Mouse (Mus musculus) limb, embryonic 12.5 days (tissue): Measurements from ENCODE around the gene Irak3. TPM values are rescaled to one million over a fixed set of nuclear protein-coding genes. Genes with fewer than 3 reads are reported as not detected.
"Not testable (repeated sequence)": the region's sequence is repeated elsewhere in the genome, so short reads cannot be mapped to it uniquely, and the experiment has no call there.

Experiments
- ATAC-seq: fragments of 200-750 bp; cut with Nextera tagmentation; 2 replicates; pipeline ENCODE4 v1.8.0; 2017; ENCODE audit warnings: low read depth, moderate TSS enrichment; ENCODE audit not compliant: insufficient number of reproducible peaks, insufficient read depth, low FRiP score, low TSS enrichment
- H3K27ac ChIP-seq: fragments of 300-500 bp; sonication (generic); 2 replicates; pipeline ENCODE4 v1.5.1; 2016; ENCODE audit warnings: mild to moderate bottlenecking, moderate library complexity
- H3K27me3 ChIP-seq: fragments of 300-500 bp; sonication (generic); 2 replicates; pipeline ENCODE4 v1.6.1; 2016; ENCODE audit warnings: mild to moderate bottlenecking, moderate library complexity
- H3K36me3 ChIP-seq: fragments of 300-500 bp; sonication (generic); 2 replicates; pipeline ENCODE4 v1.6.1; 2016; ENCODE audit warnings: mild to moderate bottlenecking, moderate library complexity
- H3K4me1 ChIP-seq: fragments of 300-500 bp; sonication (generic); replicated peaks from 2 replicates; pipeline ENCODE4 v1.6.1; 2016
- H3K4me2 ChIP-seq: fragments of 300-500 bp; sonication (generic); 2 replicates; pipeline ENCODE4 v1.6.1; 2016; ENCODE audit warnings: mild to moderate bottlenecking, moderate library complexity
- H3K4me3 ChIP-seq: fragments of 300-500 bp; sonication (generic); replicated peaks from 2 replicates; pipeline ENCODE4 v1.5.1; 2016; ENCODE audit warnings: mild to moderate bottlenecking
- H3K9ac ChIP-seq: fragments of 300-500 bp; sonication (generic); replicated peaks from 2 replicates; pipeline ENCODE4 v1.6.1; 2016; ENCODE audit warnings: mild to moderate bottlenecking, moderate library complexity
- H3K9me3 ChIP-seq: fragments of 300-500 bp; sonication (generic); 2 replicates; pipeline ENCODE4 v1.6.1; 2016; ENCODE audit warnings: mild to moderate bottlenecking, moderate library complexity
- WGBS: fragments of 180-500 bp; shearing (Covaris S2); methylation state at CpG from one replicate; pipeline ENCODE4 v1.1.7; 2016; 5-methylcytosine and 5-hydroxymethylcytosine counted together
- polyA plus RNA-seq: library from polyadenylated mRNA; unstranded; fragments of >200 nt; fragmentation: Nextera tagmentation; extraction: Ambion mirVana; gene quantifications from 2 replicates; pipeline ENCODE4 v1.2.1, GENCODE M21; 2016

The Irak3 gene
- polyA plus RNA-seq, 1 experiment from 2014 or later: 1.0 TPM

GRCm38 (mm10) chr10:120226871-120227661 is 25.1 kb upstream of the Irak3 start, which contains the start of gene Llph:
Gene Llph (plus strand): TSS chr10:120227070.
- ATAC-seq: peak; percentile 87
- H3K4me1 ChIP-seq: peaks cover 16% of the 10 kb centered on the region

DNA sequence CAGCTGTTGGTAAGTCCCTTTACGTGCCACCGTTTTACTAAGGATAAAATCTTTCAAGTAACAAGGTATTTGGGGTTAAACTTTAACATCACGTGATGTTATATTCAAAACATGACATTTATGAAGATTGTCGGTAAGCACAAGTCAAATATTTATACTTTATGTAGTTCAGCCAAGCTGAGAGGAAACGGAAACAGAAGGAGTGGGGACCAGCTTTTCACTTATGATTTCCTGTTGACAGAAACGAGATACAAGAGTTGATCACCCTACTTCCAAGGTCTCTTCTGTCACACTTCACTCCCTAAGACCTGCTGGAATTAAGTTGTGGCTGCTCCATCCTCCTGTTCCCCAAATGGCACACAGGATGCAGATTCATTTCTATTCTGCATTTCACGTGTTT is 18.8 kb upstream of the Irak3 start:
- no peaks in the 10 kb centered on the region for H3K9me3 ChIP-seq
- WGBS: 88% methylated on average over 7 of the region's 7 CpGs
- no peaks in the 10 kb centered on the region for H3K27me3 ChIP-seq
- no peak overlapping the region for H3K9ac ChIP-seq
- H3K4me1 ChIP-seq: no peaks in the 10 kb centered on the region
- no peak overlapping the region for H3K27ac ChIP-seq
- no peak overlapping the region for H3K4me3 ChIP-seq
- no peak for ATAC-seq
- peaks cover 29% of the 10 kb centered on the region for H3K36me3 ChIP-seq
- no peak overlapping the region for H3K4me2 ChIP-seq

More at GRCm38 (mm10) chr10:120226871-120227661, 25.1 kb upstream of the Irak3 start, which contains the start of gene Llph:
- no peaks in the 10 kb centered on the region for H3K27me3 ChIP-seq
- peak within 1 kb of the TSS; percentile 87 for H3K4me2 ChIP-seq
- H3K36me3 ChIP-seq: peaks cover 37% of the 10 kb centered on the region
- H3K9me3 ChIP-seq: no peaks in the 10 kb centered on the region
- H3K4me3 ChIP-seq: peak within 1 kb of the TSS; percentile 100
- H3K9ac ChIP-seq: peak within 1 kb of the TSS; percentile 88
- WGBS: under 1% methylated on average over 57 of the region's 57 CpGs
- H3K27ac ChIP-seq: peak within 1 kb of the TSS; percentile 50; the same call in 1 of the 2 replicates

- Histone ChIP-seq H3K9me3 (no peaks in the 10 kb centered on the region), H3K36me3 (peaks cover 32% of the 10 kb centered on the region), H3K4me1 (no peaks in the 10 kb centered on the region), H3K27ac (no peak overlapping the region), H3K4me3 (no peak overlapping the region), H3K9ac (no peak overlapping the region), H3K27me3 (no peaks in the 10 kb centered on the region), H3K4me2 (no peak overlapping the region)
- WGBS: 85% methylated on average over 14 of the region's 14 CpGs
- ATAC-seq: no peak
Observed at GRCm38 (mm10) chr10:120219578-120220359, 17.8 kb upstream of the Irak3 start.

- no peak for ATAC-seq
- Histone ChIP-seq H3K4me3 (no peak overlapping the region), H3K9ac (no peak overlapping the region), H3K4me2 (no peak overlapping the region), H3K9me3 (no peaks in the 10 kb centered on the region), H3K4me1 (no peaks in the 10 kb centered on the region), H3K36me3 (peaks cover 32% of the 10 kb centered on the region), H3K27ac (no peak overlapping the region), H3K27me3 (no peaks in the 10 kb centered on the region)
- 85% methylated on average over 10 of the region's 10 CpGs for WGBS
Observed at GRCm38 (mm10) chr10:120218996-120219395, 17.1 kb upstream of the Irak3 start.

GRCm38 (mm10) chr10:120217099-120217498 is 15.2 kb upstream of the Irak3 start:
- H3K27me3 ChIP-seq, H3K4me3 ChIP-seq, H3K9ac ChIP-seq, H3K9me3 ChIP-seq, H3K4me1 ChIP-seq, H3K27ac ChIP-seq, H3K4me2 ChIP-seq, ATAC-seq: not testable (repeated sequence)
- peaks cover 30% of the 10 kb centered on the region for H3K36me3 ChIP-seq
- 89% methylated on average over 1 of the region's 1 CpGs for WGBS

- Histone ChIP-seq H3K36me3 (peaks cover 13% of the 10 kb centered on the region; the same call in 1 of the 2 replicates), H3K9me3 (peaks cover 7% of the 10 kb centered on the region), H3K27me3 (no peaks in the 10 kb centered on the region), H3K4me3 (peak overlapping the region; percentile 95; the same call in 1 of the 2 replicates), H3K4me2 (peak overlapping the region; percentile 82; the same call in 1 of the 2 replicates), H3K9ac (no peak overlapping the region), H3K4me1 (peaks cover 8% of the 10 kb centered on the region), H3K27ac (no peak overlapping the region)
- no peak for ATAC-seq
- WGBS: 88% methylated on average over 3 of the region's 3 CpGs
Observed at GRCm38 (mm10) chr10:120210096-120210495, 8.2 kb upstream of the Irak3 start.

GRCm38 (mm10) chr10:120209539-120209925 is 7.6 kb upstream of the Irak3 start:
- WGBS: 69% methylated on average over 6 of the region's 6 CpGs
- Histone ChIP-seq H3K4me2 (peak overlapping the region; percentile 82), H3K4me3 (peak overlapping the region; percentile 95), H3K9me3 (peaks cover 7% of the 10 kb centered on the region), H3K4me1 (peaks cover 8% of the 10 kb centered on the region), H3K27ac (no peak overlapping the region), H3K36me3 (peaks cover 13% of the 10 kb centered on the region; the same call in 1 of the 2 replicates), H3K9ac (no peak overlapping the region), H3K27me3 (no peaks in the 10 kb centered on the region)
- ATAC-seq: no peak

DNA sequence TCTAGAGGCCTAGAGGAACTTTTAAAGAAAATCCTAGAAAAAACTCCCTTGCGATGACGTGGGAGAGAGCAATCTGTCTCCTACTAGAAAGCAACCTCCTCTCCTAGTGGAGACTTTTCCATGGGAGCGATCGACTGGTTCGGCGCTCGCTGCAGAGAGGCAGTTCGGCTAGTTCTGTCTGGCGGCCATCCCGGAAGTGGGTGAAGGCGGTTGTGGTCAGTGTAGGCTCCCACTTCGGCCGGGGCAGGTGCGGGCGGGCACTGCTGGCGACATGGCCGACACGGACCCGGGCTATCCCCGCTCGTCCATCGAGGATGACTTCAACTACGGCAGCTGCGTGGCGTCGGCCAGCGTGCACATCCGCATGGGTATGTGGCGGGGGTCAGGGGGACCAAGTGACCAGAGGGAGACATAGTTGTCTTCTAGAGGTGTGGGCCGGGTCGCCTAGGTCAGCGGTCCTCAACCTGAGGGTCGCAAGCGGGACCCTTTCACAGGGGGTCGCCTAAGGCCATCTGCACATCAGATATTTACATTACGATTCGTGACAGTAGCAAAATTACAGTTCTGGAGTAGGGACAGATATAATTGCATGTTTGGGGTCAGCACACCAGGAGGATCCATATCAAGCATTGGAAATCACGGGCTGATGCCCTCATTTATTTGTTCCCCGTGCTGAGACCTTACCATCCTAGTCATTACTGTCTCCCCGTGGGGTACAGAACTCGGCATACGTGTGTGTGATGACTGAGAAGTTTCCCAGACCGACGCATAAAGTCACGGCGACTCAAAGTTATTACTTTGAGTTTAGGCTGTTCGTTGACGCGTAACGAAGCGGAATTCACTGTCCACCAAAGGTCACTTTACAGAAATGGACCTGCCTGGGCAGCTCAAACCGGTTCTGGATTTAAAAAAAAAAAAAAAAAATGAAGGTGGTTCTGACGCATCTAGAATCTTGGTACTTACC is 6.9 kb upstream of the Irak3 start:
- ATAC-seq: peak; percentile 81
- H3K36me3 ChIP-seq: peaks cover 13% of the 10 kb centered on the region; the same call in 1 of the 2 replicates
- H3K4me3 ChIP-seq: peak overlapping the region; percentile 95
- peaks cover 8% of the 10 kb centered on the region for H3K4me1 ChIP-seq
- 4% methylated on average over 53 of the region's 53 CpGs for WGBS
- no peak overlapping the region for H3K27ac ChIP-seq
- peaks cover 7% of the 10 kb centered on the region for H3K9me3 ChIP-seq
- H3K4me2 ChIP-seq: peak overlapping the region; percentile 82
- H3K27me3 ChIP-seq: no peaks in the 10 kb centered on the region
- H3K9ac ChIP-seq: peak overlapping the region; percentile 82

DNA sequence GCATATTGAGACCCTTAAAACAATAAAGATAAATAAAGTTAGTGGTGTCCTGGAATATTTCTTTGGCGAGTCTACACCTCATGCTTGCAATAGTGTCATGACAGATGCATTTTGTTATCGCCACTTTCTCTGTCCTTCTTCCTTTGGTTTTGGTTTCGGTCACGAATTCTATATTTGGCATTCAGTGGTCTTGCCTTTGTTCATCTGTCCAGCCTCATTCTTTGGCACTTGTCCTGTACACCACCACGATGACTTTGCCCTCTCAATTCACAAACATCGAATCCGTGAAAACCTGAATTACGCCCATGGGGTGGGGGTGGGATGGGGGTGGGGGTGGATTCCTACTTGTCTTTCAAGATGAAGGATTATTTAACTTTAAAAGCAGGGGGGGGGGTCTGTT is 6.1 kb upstream of the Irak3 start:
- Histone ChIP-seq H3K9me3 (peaks cover 7% of the 10 kb centered on the region), H3K4me1 (peaks cover 8% of the 10 kb centered on the region), H3K27me3 (0 out of 2 replicates have a peak, but pooled peaks cover 4% of the 10 kb centered on the region), H3K4me3 (no peak overlapping the region), H3K4me2 (no peak overlapping the region), H3K9ac (no peak overlapping the region), H3K36me3 (peaks cover 13% of the 10 kb centered on the region; the same call in 1 of the 2 replicates), H3K27ac (no peak overlapping the region)
- WGBS: 87% methylated on average over 8 of the region's 8 CpGs
- ATAC-seq: no peak

DNA sequence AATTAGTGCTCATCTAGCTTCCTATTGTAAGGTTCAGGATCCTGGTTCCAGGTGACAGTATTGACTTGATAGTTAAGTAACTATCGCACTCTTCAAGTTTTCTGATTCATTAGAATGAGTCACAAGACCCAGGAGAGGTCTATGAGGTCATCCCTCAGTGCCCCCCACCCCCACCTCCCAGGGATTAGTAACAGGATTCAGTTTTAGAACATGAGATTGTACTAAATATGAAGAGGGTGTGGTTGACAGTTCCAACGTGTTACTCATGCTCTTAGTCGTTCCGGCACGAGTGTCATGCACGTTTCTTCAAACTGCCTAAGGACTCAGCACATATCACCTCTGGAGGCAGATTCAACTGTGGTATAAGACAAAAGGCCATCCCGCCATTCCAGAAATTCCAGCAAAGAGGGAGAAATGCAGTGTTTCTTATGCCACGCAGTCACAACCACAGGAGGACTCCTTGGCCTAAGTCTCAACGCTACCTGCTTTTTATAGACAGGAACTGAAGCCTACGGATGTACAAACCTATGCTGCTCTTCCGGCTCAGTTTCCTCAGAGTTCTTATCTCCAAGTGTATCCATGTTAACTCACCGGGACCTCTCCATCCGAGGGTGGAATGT is 2.8 kb upstream of the Irak3 start:
- Histone ChIP-seq H3K9ac (no peak overlapping the region), H3K4me1 (peaks cover 10% of the 10 kb centered on the region), H3K27ac (no peak overlapping the region), H3K27me3 (peaks cover 19% of the 10 kb centered on the region), H3K36me3 (no peaks in the 10 kb centered on the region), H3K4me2 (no peak overlapping the region), H3K4me3 (no peak overlapping the region), H3K9me3 (no peaks in the 10 kb centered on the region)
- no peak for ATAC-seq
- WGBS: 85% methylated on average over 13 of the region's 13 CpGs
